Mouse (Mus musculus) liver, embryonic 18 days (tissue): ENCODE measurements around the gene Cfc1. TPM values are rescaled to one million over a fixed set of nuclear protein-coding genes. Genes with fewer than 3 reads are reported as not detected.

ENCODE experiments used
- polyA plus RNA-seq: library from polyadenylated mRNA; depleted of rRNA; stranded (reverse); fragments of >200 nt; gene quantifications from 2 replicates; pipeline ENCODE4 v1.2.3, GENCODE M21; 2012; rRNA removed

Cfc1 gene
- polyA plus RNA-seq, result not detected in 2 replicates

GRCm38 (mm10) chr1:34535043-34535698, at the start of gene Cfc1:
Gene Cfc1, plus strand, starts transcription at chr1:34535648.

GRCm38 (mm10) chr1:34560843-34561242, 25.4 kb downstream of the Cfc1 start, which contains the start of gene Prss40:
Gene Prss40, minus strand, starts transcription at chr1:34560943.

DNA sequence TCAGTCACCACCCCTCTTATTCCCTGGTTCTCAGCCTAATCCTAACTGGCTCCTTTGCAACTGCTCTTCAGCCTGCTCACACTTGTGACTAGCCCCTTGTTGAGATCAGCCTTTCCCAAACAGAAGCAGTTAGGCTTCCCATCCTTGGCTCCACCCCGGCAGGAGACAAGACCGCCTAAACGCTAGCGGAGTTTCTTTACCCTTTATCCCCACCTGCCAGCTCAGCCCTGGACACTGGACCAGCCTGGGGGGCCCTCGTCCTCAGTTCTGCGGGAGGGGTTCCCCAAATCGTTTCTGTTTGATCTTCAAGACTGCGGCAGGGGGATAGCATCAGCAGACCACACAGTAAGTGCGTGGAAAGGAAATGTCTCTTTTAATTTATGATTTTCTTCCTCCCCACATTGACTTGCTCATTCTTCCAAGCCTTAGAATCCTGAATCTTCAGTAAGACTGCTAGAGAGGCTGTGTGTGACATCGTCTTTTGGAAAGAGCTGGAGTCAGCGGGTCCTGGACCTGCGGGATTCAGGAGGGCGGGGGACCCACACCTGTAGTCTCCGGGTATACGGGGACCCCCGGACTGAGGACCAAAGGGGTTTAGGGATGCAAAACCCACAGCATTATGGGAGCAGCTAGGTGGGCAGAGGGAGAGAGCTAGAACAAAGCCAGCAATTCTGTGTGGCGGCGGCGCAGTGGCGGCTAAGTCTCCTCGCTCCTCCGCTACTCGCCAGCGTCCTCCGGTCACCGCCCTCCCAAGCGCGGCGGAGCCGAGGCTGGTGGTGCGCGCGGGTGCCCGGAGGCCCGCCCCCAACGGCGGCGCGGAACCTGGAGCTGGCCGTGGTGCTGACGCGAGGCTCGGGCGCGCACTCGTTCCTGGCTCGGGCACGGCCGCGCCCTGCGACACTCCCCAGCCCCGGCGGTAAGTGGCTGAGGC, 43.7 kb downstream of the Cfc1 start, which contains the start of gene Amer3:
Gene Amer3 (plus strand): TSS at position 807 of the 931 bp plus-strand sequence.

Other genes starting within 250 kb of the Cfc1 start
- gene Ccdc115, start 96.0 kb upstream of the Cfc1 start, polyA plus RNA-seq, result 20.4 and 21.4 TPM in 2 replicates
- 19.1 and 22.2 TPM in 2 replicates for gene Imp4, start 95.8 kb upstream of the Cfc1 start, polyA plus RNA-seq
- gene Ptpn18, start 75.9 kb upstream of the Cfc1 start, polyA plus RNA-seq, result 35.9 and 36.7 TPM in 2 replicates
- gene Prss39, start 37.2 kb upstream of the Cfc1 start, polyA plus RNA-seq, result 0.04 and 0.05 TPM in 2 replicates
- not detected in 2 replicates for gene Prss40, start 25.3 kb downstream of the Cfc1 start, polyA plus RNA-seq
- not detected in 2 replicates for gene Amer3, start 44.0 kb downstream of the Cfc1 start, polyA plus RNA-seq